Mouse (Mus musculus) embryonic facial prominence, embryonic 15.5 days (tissue): Measurements from ENCODE around the gene Atp2b2. TPM values are rescaled to one million over a fixed set of nuclear protein-coding genes. Genes with fewer than 3 reads are reported as not detected.

Source experiments
- ATAC-seq: fragments of 200-750 bp; cut with Nextera tagmentation; 2 replicates; pipeline ENCODE4 v1.8.0; 2017; ENCODE audit warnings: low read depth, moderate TSS enrichment; ENCODE audit not compliant: insufficient number of reproducible peaks, low FRiP score, low TSS enrichment
- H3K27ac ChIP-seq: fragments of 300-500 bp; sonication (generic); replicated peaks from 2 replicates; pipeline ENCODE4 v1.5.1; 2015; ENCODE audit warnings: mild to moderate bottlenecking, inconsistent platforms
- H3K27me3 ChIP-seq: fragments of 300-500 bp; sonication (generic); 2 replicates; pipeline ENCODE4 v1.6.1; 2015; ENCODE audit warnings: inconsistent platforms
- H3K36me3 ChIP-seq: fragments of 300-500 bp; sonication (generic); 2 replicates; pipeline ENCODE4 v1.6.1; 2015; ENCODE audit warnings: mild to moderate bottlenecking, inconsistent platforms
- H3K4me1 ChIP-seq: fragments of 300-500 bp; sonication (generic); 2 replicates; pipeline ENCODE4 v1.6.1; 2015; ENCODE audit warnings: inconsistent platforms
- H3K4me2 ChIP-seq: fragments of 300-500 bp; sonication (generic); replicated peaks from 2 replicates; pipeline ENCODE4 v1.6.1; 2015; ENCODE audit warnings: mild to moderate bottlenecking, inconsistent platforms
- H3K4me3 ChIP-seq: fragments of 300-500 bp; sonication (generic); replicated peaks from 2 replicates; pipeline ENCODE4 v1.5.1; 2015; ENCODE audit warnings: mild to moderate bottlenecking, inconsistent platforms
- H3K9ac ChIP-seq: fragments of 300-500 bp; sonication (generic); 2 replicates; pipeline ENCODE4 v1.6.1; 2015; ENCODE audit warnings: inconsistent platforms
- H3K9me3 ChIP-seq: fragments of 300-500 bp; sonication (generic); replicated peaks from 2 replicates; pipeline ENCODE4 v1.6.1; 2016; ENCODE audit warnings: inconsistent platforms
- WGBS: fragments of 180-500 bp; shearing (Covaris S2); methylation state at CpG from one replicate; pipeline ENCODE4 v1.1.7; 2015; 5-methylcytosine and 5-hydroxymethylcytosine counted together
- polyA plus RNA-seq: library from polyadenylated mRNA; unstranded; fragments of >200 nt; fragmentation: Nextera tagmentation; extraction: Ambion mirVana; gene quantifications from 2 replicates; pipeline ENCODE4 v1.2.1, GENCODE M21; 2015

Atp2b2 gene
- polyA plus RNA-seq, 1 experiment from 2014 or later: 0.13 TPM

- no peak overlapping the region for H3K9ac ChIP-seq
- H3K4me1 ChIP-seq: no peaks in the 10 kb centered on the region
- no peak overlapping the region for H3K27ac ChIP-seq
- H3K27me3 ChIP-seq: no peaks in the 10 kb centered on the region
- H3K4me3 ChIP-seq: no peak overlapping the region
- ATAC-seq: no peak
- no peaks in the 10 kb centered on the region for H3K9me3 ChIP-seq
- no peak overlapping the region for H3K4me2 ChIP-seq
- H3K36me3 ChIP-seq: no peaks in the 10 kb centered on the region
- WGBS: 74% methylated on average over 1 of the region's 1 CpGs
Observed at GRCm38 (mm10) chr6:113856095-113856646, 186.2 kb downstream of the Atp2b2 start.

DNA sequence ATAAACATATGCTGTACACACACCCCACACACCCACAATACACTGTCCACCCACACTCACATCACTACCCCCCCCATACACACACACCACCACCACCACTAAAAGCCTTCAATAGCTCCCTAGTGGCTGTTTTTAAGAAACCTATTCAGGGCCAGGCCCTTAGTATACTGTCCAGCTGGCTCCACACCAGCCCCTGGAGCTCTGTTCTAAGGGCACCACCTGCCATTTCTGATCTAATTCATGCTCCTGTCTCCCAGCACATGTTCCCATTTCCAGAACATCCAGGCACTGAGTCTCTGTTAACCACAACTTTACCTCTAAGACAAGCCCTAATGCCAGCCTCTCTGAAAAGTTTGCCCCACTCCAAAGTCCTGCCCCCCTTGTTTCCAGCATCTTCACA, 186.8 kb downstream of the Atp2b2 start:
- H3K4me3 ChIP-seq: no peak overlapping the region
- H3K4me2 ChIP-seq: no peak overlapping the region
- no peak overlapping the region for H3K9ac ChIP-seq
- H3K9me3 ChIP-seq: no peaks in the 10 kb centered on the region
- ATAC-seq: no peak
- H3K4me1 ChIP-seq: no peaks in the 10 kb centered on the region
- no peak overlapping the region for H3K27ac ChIP-seq
- H3K27me3 ChIP-seq: no peaks in the 10 kb centered on the region
- no peaks in the 10 kb centered on the region for H3K36me3 ChIP-seq

GRCm38 (mm10) chr6:113852318-113852717, 190.1 kb downstream of the Atp2b2 start:
- H3K27ac ChIP-seq: no peak overlapping the region
- ATAC-seq: no peak
- H3K9me3 ChIP-seq: no peaks in the 10 kb centered on the region
- H3K4me1 ChIP-seq: no peaks in the 10 kb centered on the region
- 5% methylated on average over 3 of the region's 3 CpGs for WGBS
- H3K9ac ChIP-seq: no peak overlapping the region
- H3K36me3 ChIP-seq: no peaks in the 10 kb centered on the region
- H3K4me2 ChIP-seq: no peak overlapping the region
- no peaks in the 10 kb centered on the region for H3K27me3 ChIP-seq
- H3K4me3 ChIP-seq: no peak overlapping the region

GRCm38 (mm10) chr6:113849819-113850218, 192.6 kb downstream of the Atp2b2 start:
- Histone ChIP-seq H3K27ac (no peak overlapping the region), H3K27me3 (no peaks in the 10 kb centered on the region), H3K4me3 (no peak overlapping the region), H3K36me3 (no peaks in the 10 kb centered on the region), H3K9ac (no peak overlapping the region), H3K4me1 (no peaks in the 10 kb centered on the region), H3K4me2 (no peak overlapping the region), H3K9me3 (no peaks in the 10 kb centered on the region)
- WGBS: 84% methylated on average over 3 of the region's 3 CpGs
- no peak for ATAC-seq

- 79% methylated on average over 2 of the region's 2 CpGs for WGBS
- Histone ChIP-seq H3K9me3 (no peaks in the 10 kb centered on the region), H3K4me2 (no peak overlapping the region), H3K4me3 (no peak overlapping the region), H3K9ac (no peak overlapping the region), H3K4me1 (no peaks in the 10 kb centered on the region), H3K27ac (no peak overlapping the region), H3K36me3 (no peaks in the 10 kb centered on the region), H3K27me3 (no peaks in the 10 kb centered on the region)
- ATAC-seq: no peak
Observed at GRCm38 (mm10) chr6:113848655-113849054, 193.8 kb downstream of the Atp2b2 start.

DNA sequence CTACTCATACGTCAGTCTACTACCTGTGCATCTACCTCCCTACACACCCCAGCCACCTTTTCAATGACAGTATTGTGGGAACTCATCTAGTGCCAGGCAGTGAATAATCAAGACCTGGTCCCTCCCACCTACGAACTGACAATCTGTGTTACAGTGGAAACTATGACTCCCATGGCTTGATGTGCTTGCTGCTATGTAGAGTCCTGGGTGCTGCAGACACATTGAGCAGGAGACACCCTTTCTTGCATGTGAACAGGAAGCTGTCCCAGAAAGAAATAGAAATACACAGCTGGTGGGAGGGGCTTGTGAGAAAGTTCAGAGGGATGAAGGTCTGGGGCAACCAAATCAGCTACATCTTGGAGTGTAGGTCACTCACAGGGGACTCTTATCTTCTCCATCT, 195.3 kb downstream of the Atp2b2 start:
- Histone ChIP-seq H3K27ac (no peak overlapping the region), H3K9ac (no peak overlapping the region)

DNA sequence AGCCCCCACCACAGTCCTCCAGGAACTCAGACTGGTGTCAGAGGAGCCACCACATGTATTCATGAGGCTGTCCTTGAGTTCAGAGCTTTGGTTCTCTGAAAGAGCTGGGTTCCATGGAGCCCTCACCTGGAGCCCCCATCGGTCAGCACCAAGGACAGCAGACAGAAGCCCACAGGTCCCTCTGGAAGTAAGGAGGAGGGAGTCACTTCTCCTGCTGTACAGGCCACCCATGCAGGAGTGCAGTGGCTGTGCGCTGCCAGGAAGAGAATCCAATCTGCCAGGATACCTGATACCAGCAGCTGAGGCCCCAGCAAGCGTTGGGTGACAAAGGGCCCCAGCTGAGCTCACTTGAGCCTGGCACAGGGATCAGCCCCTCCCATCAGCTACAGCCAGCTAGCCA, 199.2 kb downstream of the Atp2b2 start:
- H3K27me3 ChIP-seq: no peaks in the 10 kb centered on the region
- ATAC-seq: no peak
- no peaks in the 10 kb centered on the region for H3K36me3 ChIP-seq
- 6% methylated on average over 3 of the region's 3 CpGs for WGBS
- no peaks in the 10 kb centered on the region for H3K9me3 ChIP-seq
- no peak overlapping the region for H3K4me2 ChIP-seq
- no peak overlapping the region for H3K27ac ChIP-seq
- H3K4me3 ChIP-seq: no peak overlapping the region
- H3K4me1 ChIP-seq: no peaks in the 10 kb centered on the region
- no peak overlapping the region for H3K9ac ChIP-seq

More for the DNA sequence above, 195.3 kb downstream of the Atp2b2 start:
- no peak overlapping the region for H3K4me3 ChIP-seq
- H3K36me3 ChIP-seq: no peaks in the 10 kb centered on the region
- no peak for ATAC-seq
- 77% methylated on average over 2 of the region's 2 CpGs for WGBS
- no peaks in the 10 kb centered on the region for H3K4me1 ChIP-seq
- no peak overlapping the region for H3K4me2 ChIP-seq
- no peaks in the 10 kb centered on the region for H3K27me3 ChIP-seq
- H3K9me3 ChIP-seq: no peaks in the 10 kb centered on the region

DNA sequence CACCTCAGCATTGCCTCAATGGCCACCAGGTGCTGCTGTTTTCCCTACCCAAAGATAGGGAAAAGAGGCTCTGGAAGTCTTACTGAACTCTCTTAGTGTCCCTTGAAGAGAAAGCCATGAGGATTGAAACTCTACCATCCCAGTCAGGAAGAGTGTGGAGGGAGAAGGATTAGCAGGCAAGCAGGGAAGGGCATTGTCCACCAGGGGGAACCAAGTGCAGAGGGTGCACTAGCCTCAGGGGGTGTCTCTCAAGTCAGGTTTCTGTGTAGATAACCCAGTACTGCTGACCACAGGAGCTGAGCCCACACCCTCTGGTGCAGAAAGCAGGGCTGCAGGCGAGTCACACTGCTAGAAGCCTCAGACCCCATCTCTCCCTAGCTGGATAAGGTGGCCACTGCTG, 203.9 kb downstream of the Atp2b2 start:
- Histone ChIP-seq H3K27me3 (no peaks in the 10 kb centered on the region), H3K4me2 (no peak overlapping the region), H3K9me3 (no peaks in the 10 kb centered on the region), H3K9ac (no peak overlapping the region), H3K36me3 (no peaks in the 10 kb centered on the region), H3K4me1 (no peaks in the 10 kb centered on the region), H3K27ac (no peak overlapping the region), H3K4me3 (no peak overlapping the region)
- 31% methylated on average over 1 of the region's 1 CpGs for WGBS
- ATAC-seq: no peak

- H3K4me1 ChIP-seq: no peaks in the 10 kb centered on the region
- ATAC-seq: no peak
- no peaks in the 10 kb centered on the region for H3K36me3 ChIP-seq
- no peak overlapping the region for H3K27ac ChIP-seq
- H3K9me3 ChIP-seq: no peaks in the 10 kb centered on the region
- no peaks in the 10 kb centered on the region for H3K27me3 ChIP-seq
- no peak overlapping the region for H3K4me3 ChIP-seq
- H3K4me2 ChIP-seq: no peak overlapping the region
- WGBS: 60% methylated on average over 2 of the region's 2 CpGs
- H3K9ac ChIP-seq: no peak overlapping the region
Observed at GRCm38 (mm10) chr6:113837740-113838139, 204.7 kb downstream of the Atp2b2 start.

DNA sequence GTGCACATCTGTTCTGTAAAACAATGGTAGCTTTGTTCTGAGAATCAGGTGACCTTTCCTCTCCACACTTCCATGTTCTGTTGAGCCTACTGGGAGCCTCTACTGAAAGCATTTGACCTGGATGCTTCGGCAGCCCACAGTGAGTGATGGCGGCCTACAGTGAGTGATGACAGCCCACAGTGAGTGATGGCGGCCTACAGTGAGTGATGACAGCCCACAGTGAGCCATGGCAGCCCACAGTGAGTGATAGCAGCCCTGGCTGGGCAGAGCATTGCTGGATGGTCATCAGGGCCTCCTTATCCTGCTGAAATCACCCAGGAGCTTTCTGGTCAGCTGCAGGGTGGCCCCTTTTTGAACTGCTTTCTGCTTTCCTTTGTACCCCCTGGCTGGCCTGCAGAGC, 205.9 kb downstream of the Atp2b2 start:
- H3K9me3 ChIP-seq: no peaks in the 10 kb centered on the region
- 68% methylated on average over 3 of the region's 3 CpGs for WGBS

DNA sequence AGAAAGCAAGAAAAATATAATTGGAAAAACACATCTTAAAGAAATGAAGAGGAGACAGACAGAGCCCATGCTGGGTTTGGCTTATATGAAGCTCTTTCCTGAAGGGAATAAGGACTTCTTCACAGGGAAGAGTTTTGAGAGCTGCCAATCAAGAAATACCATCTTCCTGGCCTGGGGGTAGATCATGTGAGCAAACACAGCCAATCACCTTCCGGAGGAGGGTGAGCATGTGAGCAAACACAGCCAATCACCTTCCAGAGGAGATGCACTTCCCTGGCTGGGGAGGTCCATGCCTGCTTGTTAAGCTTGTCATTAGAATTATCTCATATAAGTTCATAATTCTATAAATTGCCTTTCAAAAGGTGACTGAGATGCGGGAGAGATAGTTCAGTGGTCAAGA, 211.9 kb downstream of the Atp2b2 start:
- no peaks in the 10 kb centered on the region for H3K36me3 ChIP-seq
- no peak for ATAC-seq

More for the DNA sequence above, 205.9 kb downstream of the Atp2b2 start:
- no peaks in the 10 kb centered on the region for H3K4me1 ChIP-seq
- H3K4me3 ChIP-seq: no peak overlapping the region
- H3K9ac ChIP-seq: no peak overlapping the region
- no peak overlapping the region for H3K27ac ChIP-seq
- no peak for ATAC-seq
- H3K27me3 ChIP-seq: no peaks in the 10 kb centered on the region
- no peaks in the 10 kb centered on the region for H3K36me3 ChIP-seq
- H3K4me2 ChIP-seq: no peak overlapping the region

GRCm38 (mm10) chr6:113827309-113827708, 215.1 kb downstream of the Atp2b2 start:
- Histone ChIP-seq H3K27me3 (no peaks in the 10 kb centered on the region), H3K4me1 (no peaks in the 10 kb centered on the region), H3K9ac (no peak overlapping the region), H3K4me2 (no peak overlapping the region), H3K9me3 (no peaks in the 10 kb centered on the region), H3K4me3 (no peak overlapping the region), H3K27ac (no peak overlapping the region), H3K36me3 (no peaks in the 10 kb centered on the region)
- no peak for ATAC-seq
- 76% methylated on average over 4 of the region's 4 CpGs for WGBS

More for the DNA sequence above, 211.9 kb downstream of the Atp2b2 start:
- Histone ChIP-seq H3K27me3 (no peaks in the 10 kb centered on the region), H3K9me3 (no peaks in the 10 kb centered on the region), H3K27ac (no peak overlapping the region), H3K4me3 (no peak overlapping the region), H3K9ac (no peak overlapping the region), H3K4me2 (no peak overlapping the region), H3K4me1 (no peaks in the 10 kb centered on the region)
- WGBS: 95% methylated on average over 2 of the region's 2 CpGs
